ENCODE assay signal across 30 mouse cellular contexts in the genomic region with DNA sequence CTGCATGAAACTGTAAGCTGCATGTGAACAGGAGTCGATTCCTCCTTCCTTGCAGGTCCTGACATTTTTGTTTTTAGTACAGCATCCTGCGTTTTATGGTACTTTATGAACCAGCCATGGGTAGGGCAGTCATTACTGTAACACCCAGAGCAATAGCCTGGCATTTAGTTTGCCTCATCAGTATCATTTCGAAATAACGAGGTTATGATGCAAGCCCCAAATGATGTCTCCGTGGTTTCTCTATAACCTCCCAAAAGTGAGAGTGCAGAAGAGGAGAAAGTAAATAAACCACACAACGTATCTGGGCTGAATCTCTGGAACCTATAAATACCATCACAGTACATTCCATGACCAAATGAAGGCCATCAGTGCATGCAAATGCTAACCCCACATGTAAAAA.
DNase-seq lines count a peak whose midpoint lies in the region; ATAC-seq and TF ChIP-seq lines count a peak whose summit lies in the region.
"Had no signal": no experiment of that assay in that cellular context is flagged by ENCODE, and none has a peak within 500 bp of the region (broad histone marks: within the 10 kb centered on the region; RNA-seq: fewer than 3 reads in every experiment).

No protein-coding gene starts in this region.

- no peak for ATAC-seq in neural tube, embryonic 13.5 days (ENCODE audit: low read depth)
- no peak for ATAC-seq in limb, embryonic 14.5 days (ENCODE audit: low FRiP score, low read depth)
- no peak for ATAC-seq in granulocyte monocyte progenitor cell, adult 5-6 weeks (replicated peaks; ENCODE audit: poor library complexity, severe bottlenecking)
- ATAC-seq: forebrain, embryonic 13.5 days; intestine, postnatal 0 days; lung, postnatal 0 days; Patski had no signal

- H3K4me1 ChIP-seq in neural tube, embryonic 13.5 days (replicated peaks): peaks cover 17% of the 10 kb centered on the region; the same call in 1 of the 2 replicates
- H3K4me1 ChIP-seq in embryonic fibroblast, embryonic 13.5 days (ENCODE audit: control insufficient read depth, insufficient read depth, low read length): peaks cover 3% of the 10 kb centered on the region
- peaks cover 25% of the 10 kb centered on the region for H3K4me1 ChIP-seq in limb, embryonic 14.5 days (ENCODE audit: control insufficient read depth, insufficient read depth, low read length)
- H3K4me1 ChIP-seq: forebrain, embryonic 13.5 days; heart, embryonic 12.5 days; liver, embryonic 13.5 days; megakaryocyte, embryonic 14.5 days; midbrain, embryonic 12.5 days; stomach, embryonic 15.5 days had no signal

- no peaks in the 10 kb centered on the region for H3K9me3 ChIP-seq in neural tube, embryonic 13.5 days
- no peaks in the 10 kb centered on the region for H3K9me3 ChIP-seq in limb, embryonic 14.5 days (ENCODE audit: control insufficient read depth, low read length)
- H3K9me3 ChIP-seq: forebrain, embryonic 13.5 days; heart, embryonic 12.5 days; midbrain, embryonic 12.5 days; stomach, embryonic 15.5 days had no signal

- no peaks in the 10 kb centered on the region for H3K27me3 ChIP-seq in neural tube, embryonic 13.5 days
- H3K27me3 ChIP-seq in limb, embryonic 14.5 days (ENCODE audit: control insufficient read depth, insufficient read depth, low read length): no peaks in the 10 kb centered on the region
- H3K27me3 ChIP-seq: forebrain, embryonic 13.5 days; heart, embryonic 12.5 days; liver, embryonic 13.5 days; megakaryocyte, embryonic 14.5 days; midbrain, embryonic 12.5 days; stomach, embryonic 15.5 days had no signal

- no peak overlapping the region for H3K4me3 ChIP-seq in neural tube, embryonic 13.5 days
- no peak overlapping the region for H3K4me3 ChIP-seq in embryonic fibroblast, embryonic 13.5 days (ENCODE audit: insufficient read depth, low read length)
- no peak overlapping the region for H3K4me3 ChIP-seq in limb, embryonic 14.5 days (replicated peaks; ENCODE audit: low read length)
- H3K4me3 ChIP-seq: forebrain, embryonic 13.5 days; heart, embryonic 12.5 days; left cerebral cortex, adult 2 months; liver, embryonic 13.5 days; megakaryocyte, embryonic 14.5 days; midbrain, embryonic 12.5 days; stomach, embryonic 15.5 days had no signal

- H3K27ac ChIP-seq in neural tube, embryonic 13.5 days (replicated peaks): 0 out of 2 replicates have a peak overlapping the region, but pooled peaks have one; percentile 3
- peak overlapping the region; percentile 80 for H3K27ac ChIP-seq in embryonic fibroblast, embryonic 13.5 days (ENCODE audit: insufficient read depth, low read length)
- H3K27ac ChIP-seq in limb, embryonic 14.5 days (replicated peaks; ENCODE audit: low read depth, low read length): peak overlapping the region; percentile 22; the same call in 1 of the 2 replicates
- H3K27ac ChIP-seq: forebrain, embryonic 13.5 days; hindbrain, embryonic 14.5 days; left cerebral cortex, adult 2 months; liver, embryonic 13.5 days; midbrain, embryonic 12.5 days; stomach, embryonic 15.5 days had no signal

- no peak for TF ChIP-seq CTCF in embryonic fibroblast, embryonic 13.5 days (IDR thresholded peaks at IDR 0.05; ENCODE audit: borderline replicate concordance, insufficient read depth, low read length)

- 82% methylated on average over 6 of the region's 6 CpGs for WGBS in neural tube, embryonic 13.5 days
- 30% methylated on average over 6 of the region's 6 CpGs for WGBS in limb, embryonic 14.5 days

- no peak for TF ChIP-seq POLR2A in embryonic fibroblast, embryonic 13.5 days (IDR thresholded peaks at IDR 0.05; ENCODE audit: low read depth, low read length)
- no peak for TF ChIP-seq POLR2A in limb, embryonic 14.5 days (IDR thresholded peaks at IDR 0.05; ENCODE audit: borderline replicate concordance, extremely low read depth, insufficient read depth, insufficient read length)

- no peak overlapping the region for H3K4me2 ChIP-seq in neural tube, embryonic 13.5 days
- peak overlapping the region; percentile 13; the same call in 1 of the 2 replicates for H3K4me2 ChIP-seq in limb, embryonic 14.5 days (replicated peaks; ENCODE audit: low read depth, low read length, severe bottlenecking)
- H3K4me2 ChIP-seq: forebrain, embryonic 13.5 days; heart, embryonic 12.5 days; hindbrain, embryonic 14.5 days; liver, embryonic 13.5 days; midbrain, embryonic 12.5 days; stomach, embryonic 15.5 days had no signal

- H3K9ac ChIP-seq in neural tube, embryonic 13.5 days: no peak overlapping the region
- no peak overlapping the region for H3K9ac ChIP-seq in limb, embryonic 14.5 days (ENCODE audit: low read depth, low read length, severe bottlenecking)
- H3K9ac ChIP-seq: forebrain, embryonic 13.5 days; heart, embryonic 12.5 days; hindbrain, embryonic 14.5 days; liver, embryonic 13.5 days; midbrain, embryonic 12.5 days; stomach, embryonic 15.5 days had no signal

- no peaks in the 10 kb centered on the region for H3K36me3 ChIP-seq in neural tube, embryonic 13.5 days
- H3K36me3 ChIP-seq in limb, embryonic 14.5 days (ENCODE audit: control insufficient read depth, insufficient read depth, low read length): no peaks in the 10 kb centered on the region
- H3K36me3 ChIP-seq: heart, embryonic 12.5 days; liver, embryonic 13.5 days; midbrain, embryonic 12.5 days; stomach, embryonic 15.5 days had no signal

- DNase-seq in neural tube, embryonic 10.5 days (ENCODE audit: extremely low spot score, low spot score): no peak
- no peak for DNase-seq in limb, embryonic 14.5 days (ENCODE audit: low spot score)
- no peak for DNase-seq in heart, adult 8-10 months (ENCODE audit: low spot score)
- DNase-seq in kidney, postnatal 14 days: no peak
- DNase-seq in c-Kit-positive CD71-positive TER-119-positive erythroid progenitor cells, embryonic 14.5 days (ENCODE audit: low spot score): no peak
- DNase-seq: adrenal gland, postnatal 14 days; cerebellum, adult 18-20 months; cerebellum, postnatal 10 days; gastrocnemius, postnatal 14 days; heart, adult 18-20 months; kidney, adult 9 months; kidney, postnatal 10 days; left cerebral cortex, postnatal 4 days; liver, embryonic 13.5 days; lung, adult 18-20 months; lung, postnatal 4 days; right cerebral cortex, postnatal 25 days had no signal

Comparison
In these comparisons a context has a peak if more than half of its experiments do, and no peak if none do; other contexts are left out.
1. H3K27ac ChIP-seq: peak in every context shown above with its lines; median percentile 80 in embryonic fibroblast, embryonic 13.5 days; 22 in limb, embryonic 14.5 days; 3 in neural tube, embryonic 13.5 days.